Mouse (Mus musculus) brain, embryonic 14.5 days (tissue): ENCODE measurements at regions not wholly inside any gene's neighbourhood (a gene's known extent, or its start where the extent isn't known, plus 50 kb on each side); places are given as distances from the start of the nearest gene placed in this dataset.

Experiments
- DNase-seq: peaks from one replicate; pipeline ENCODE4 v3.0.0-alpha.2; 2011; ENCODE audit warnings: low read depth
- CTCF ChIP-seq: fragments of 200-500 bp; IDR thresholded peaks from 2 replicates; pipeline ENCODE4 v1.5.1; 2012; ENCODE audit warnings: inconsistent platforms, mild to moderate bottlenecking, moderate library complexity, borderline replicate concordance; ENCODE audit not compliant: insufficient read depth, insufficient read length; ENCODE audit errors: extremely low read depth
- POLR2A ChIP-seq: fragments of 200-500 bp; IDR thresholded peaks from 2 replicates; pipeline ENCODE4 v1.6.1; 2012; ENCODE audit warnings: mild to moderate bottlenecking, inconsistent platforms, borderline replicate concordance; ENCODE audit not compliant: poor library complexity, insufficient read depth, insufficient read length, severe bottlenecking; ENCODE audit errors: extremely low read depth

GRCm38 (mm10) chr8:116252455-116253216, 252.1 kb upstream of the Dynlrb2 start:
- DNase-seq: no peak
- TF ChIP-seq POLR2A (no peak), CTCF (no peak)

GRCm38 (mm10) chr8:116248398-116248797, 256.4 kb upstream of the Dynlrb2 start:
- TF ChIP-seq POLR2A: no peak
- no peak for TF ChIP-seq CTCF
- DNase-seq: no peak

- no peak for TF ChIP-seq POLR2A
- TF ChIP-seq CTCF: no peak
- DNase-seq: peak; percentile 55
Measured at GRCm38 (mm10) chr8:116243493-116243892, 261.3 kb upstream of the Dynlrb2 start.

- DNase-seq: peak; percentile 19
- TF ChIP-seq CTCF (no peak), POLR2A (no peak)
Measured at GRCm38 (mm10) chr8:116242972-116243371, 261.8 kb upstream of the Dynlrb2 start.

- DNase-seq: no peak
- no peak for TF ChIP-seq POLR2A
- no peak for TF ChIP-seq CTCF
Measured at GRCm38 (mm10) chr8:116241987-116242242, 262.9 kb upstream of the Dynlrb2 start.

GRCm38 (mm10) chr8:116241146-116241986, 263.4 kb upstream of the Dynlrb2 start:
- peak; percentile 64 for DNase-seq
- TF ChIP-seq CTCF: no peak
- no peak for TF ChIP-seq POLR2A

GRCm38 (mm10) chr8:116238670-116239069, 266.1 kb upstream of the Dynlrb2 start:
- TF ChIP-seq POLR2A (no peak), CTCF (no peak)

GRCm38 (mm10) chr8:116237561-116238100, 267.1 kb upstream of the Dynlrb2 start:
- peak; percentile 38 for DNase-seq
- TF ChIP-seq POLR2A: no peak

More at GRCm38 (mm10) chr8:116238670-116239069, 266.1 kb upstream of the Dynlrb2 start:
- no peak for DNase-seq

- peak; percentile 83 for DNase-seq
- TF ChIP-seq CTCF: no peak
- TF ChIP-seq POLR2A: no peak
Measured at GRCm38 (mm10) chr8:116229654-116230136, 275.1 kb upstream of the Dynlrb2 start.

GRCm38 (mm10) chr8:116227003-116227402, 277.8 kb upstream of the Dynlrb2 start:
- DNase-seq: peak; percentile 51
- TF ChIP-seq CTCF (no peak), POLR2A (no peak)

GRCm38 (mm10) chr8:116223235-116223634, 281.5 kb upstream of the Dynlrb2 start:
- DNase-seq: no peak
- TF ChIP-seq POLR2A: no peak
- no peak for TF ChIP-seq CTCF

GRCm38 (mm10) chr8:116215909-116216308, 288.9 kb upstream of the Dynlrb2 start:
- no peak for DNase-seq
- TF ChIP-seq POLR2A (no peak), CTCF (no peak)

GRCm38 (mm10) chr8:116215286-116215860, 289.4 kb upstream of the Dynlrb2 start:
- DNase-seq: no peak
- TF ChIP-seq POLR2A: no peak
- TF ChIP-seq CTCF: no peak
